In the genomic region with DNA sequence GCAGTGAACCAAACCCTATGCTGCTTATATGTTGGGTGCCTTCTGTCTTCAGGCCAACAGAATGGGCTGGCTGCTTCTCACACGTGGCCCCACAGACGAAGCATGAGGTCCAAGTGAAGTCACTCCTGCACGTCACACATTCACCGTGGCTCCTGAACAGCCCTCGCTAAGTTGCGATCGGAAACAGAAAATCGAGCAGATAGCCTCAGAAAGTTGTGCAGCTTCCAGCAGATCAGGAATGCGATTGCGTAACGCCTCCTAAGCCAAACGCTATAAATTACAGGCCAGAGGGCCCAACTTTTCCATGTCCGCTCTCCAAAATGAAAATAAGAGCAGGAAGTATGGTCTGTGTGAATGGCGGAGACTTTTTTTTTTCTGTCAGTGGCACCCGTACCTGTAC, we compare ENCODE assay signal across 8 mouse cellular contexts. TPM values are rescaled to one million over a fixed set of nuclear protein-coding genes. Genes with fewer than 3 reads are reported as not detected.
DNase-seq lines count a peak whose midpoint lies in the region; ATAC-seq and TF ChIP-seq lines count a peak whose summit lies in the region.

No protein-coding gene starts in this region.

- WGBS in embryonic facial prominence, embryonic 11.5 days = 81% methylated on average over 15 of the region's 15 CpGs
- WGBS in heart, postnatal 0 days = 43% methylated on average over 15 of the region's 15 CpGs
- 31% methylated on average over 15 of the region's 15 CpGs for WGBS in limb, embryonic 12.5 days
- WGBS in stomach, embryonic 15.5 days = 49% methylated on average over 15 of the region's 15 CpGs

- H3K9me3 ChIP-seq in embryonic facial prominence, embryonic 11.5 days (replicated peaks; ENCODE audit: control insufficient read depth, low read length) = no peaks in the 10 kb centered on the region
- no peaks in the 10 kb centered on the region for H3K9me3 ChIP-seq in heart, postnatal 0 days (replicated peaks; ENCODE audit: control insufficient read depth, low read length)
- no peaks in the 10 kb centered on the region; the same call in 1 of the 2 replicates for H3K9me3 ChIP-seq in limb, embryonic 12.5 days
- no peaks in the 10 kb centered on the region for H3K9me3 ChIP-seq in stomach, embryonic 15.5 days

- H3K4me3 ChIP-seq in embryonic facial prominence, embryonic 11.5 days (ENCODE audit: low read depth, low read length) = no peak overlapping the region
- no peak overlapping the region for H3K4me3 ChIP-seq in heart, postnatal 0 days (ENCODE audit: low read depth, low read length)
- no peak overlapping the region; the same call in 1 of the 2 replicates for H3K4me3 ChIP-seq in limb, embryonic 12.5 days (replicated peaks)
- H3K4me3 ChIP-seq in stomach, embryonic 15.5 days (replicated peaks) = no peak overlapping the region

- H3K27ac ChIP-seq in embryonic facial prominence, embryonic 11.5 days (replicated peaks; ENCODE audit: low read depth, low read length) = peak overlapping the region; percentile 38; the same call in 1 of the 2 replicates
- H3K27ac ChIP-seq in heart, postnatal 0 days (ENCODE audit: low read depth) = peak overlapping the region; percentile 50
- peak overlapping the region; percentile 80 for H3K27ac ChIP-seq in limb, embryonic 12.5 days
- H3K27ac ChIP-seq in stomach, embryonic 15.5 days = peak overlapping the region; percentile 46

- H3K4me2 ChIP-seq in embryonic facial prominence, embryonic 11.5 days (ENCODE audit: low read depth, low read length) = no peak overlapping the region
- H3K4me2 ChIP-seq in heart, postnatal 0 days (ENCODE audit: low read depth, low read length) = peak overlapping the region; percentile 25; the same call in 1 of the 2 replicates
- peak overlapping the region; percentile 30 for H3K4me2 ChIP-seq in limb, embryonic 12.5 days
- H3K4me2 ChIP-seq in stomach, embryonic 15.5 days = no peak overlapping the region

- no peaks in the 10 kb centered on the region for H3K27me3 ChIP-seq in embryonic facial prominence, embryonic 11.5 days (ENCODE audit: control insufficient read depth, insufficient read depth, low read length)
- H3K27me3 ChIP-seq in heart, postnatal 0 days (ENCODE audit: control insufficient read depth, insufficient read depth, low read length) = no peaks in the 10 kb centered on the region
- H3K27me3 ChIP-seq in limb, embryonic 12.5 days = no peaks in the 10 kb centered on the region
- no peaks in the 10 kb centered on the region for H3K27me3 ChIP-seq in stomach, embryonic 15.5 days (replicated peaks)

- no peaks in the 10 kb centered on the region for H3K36me3 ChIP-seq in embryonic facial prominence, embryonic 11.5 days (replicated peaks; ENCODE audit: control insufficient read depth, insufficient read depth, low read depth, low read length)
- no peaks in the 10 kb centered on the region for H3K36me3 ChIP-seq in heart, postnatal 0 days (replicated peaks; ENCODE audit: control insufficient read depth, insufficient read depth, low read length)
- no peaks in the 10 kb centered on the region for H3K36me3 ChIP-seq in limb, embryonic 12.5 days
- no peaks in the 10 kb centered on the region for H3K36me3 ChIP-seq in stomach, embryonic 15.5 days

- peak; percentile 82 for DNase-seq in adipocyte (ENCODE audit: low spot score)
- DNase-seq in embryonic facial prominence, embryonic 11.5 days (ENCODE audit: low spot score) = no peak
- no peak for DNase-seq in heart, postnatal 0 days (ENCODE audit: low spot score)
- DNase-seq in left cerebral cortex, adult 9 months (ENCODE audit: low spot score in 2 of 2) = no peak
- DNase-seq in cerebellum, adult 11 months = no peak
- no peak for DNase-seq in embryo, embryonic 11 days

- no peak for TF ChIP-seq EP300 in heart, postnatal 0 days (IDR thresholded peaks at IDR 0.05; ENCODE audit: low read depth)

- H3K9ac ChIP-seq in embryonic facial prominence, embryonic 11.5 days (replicated peaks; ENCODE audit: low read length) = no peak overlapping the region
- H3K9ac ChIP-seq in heart, postnatal 0 days (replicated peaks; ENCODE audit: low read depth, low read length) = no peak overlapping the region
- H3K9ac ChIP-seq in limb, embryonic 12.5 days (replicated peaks) = no peak overlapping the region; the same call in 1 of the 2 replicates
- no peak overlapping the region for H3K9ac ChIP-seq in stomach, embryonic 15.5 days

- ATAC-seq in embryonic facial prominence, embryonic 11.5 days (replicated peaks; ENCODE audit: insufficient number of reproducible peaks, low FRiP score, low TSS enrichment, low read depth) = no peak
- no peak for ATAC-seq in heart, postnatal 0 days (ENCODE audit: insufficient read depth, low read depth)
- ATAC-seq in limb, embryonic 12.5 days (ENCODE audit: insufficient number of reproducible peaks, insufficient read depth, low FRiP score, low TSS enrichment, low read depth) = no peak
- no peak for ATAC-seq in stomach, embryonic 15.5 days (ENCODE audit: insufficient read depth, low FRiP score, low read depth)

- no peak for TF ChIP-seq CTCF in heart, postnatal 0 days (IDR thresholded peaks at IDR 0.05; ENCODE audit: low read depth)

- peaks cover 11% of the 10 kb centered on the region for H3K4me1 ChIP-seq in embryonic facial prominence, embryonic 11.5 days (ENCODE audit: control insufficient read depth, insufficient read depth, low read length)
- H3K4me1 ChIP-seq in heart, postnatal 0 days (ENCODE audit: control insufficient read depth, insufficient read depth) = peaks cover 2% of the 10 kb centered on the region; the same call in 1 of the 2 replicates
- H3K4me1 ChIP-seq in limb, embryonic 12.5 days (replicated peaks) = peaks cover 92% of the 10 kb centered on the region
- H3K4me1 ChIP-seq in stomach, embryonic 15.5 days = peaks cover 38% of the 10 kb centered on the region

RNA-seq across cellular contexts. Expression of gene Glod4, which starts 48.9 kb away (rescaled TPM):
- 152 and 158 TPM in 2 replicates for polyA plus RNA-seq in embryonic facial prominence, embryonic 11.5 days (2014; fragmentation: Nextera tagmentation; extraction: Ambion mirVana)
- total RNA-seq in heart, postnatal 0 days (2014; rRNA removed; ENCODE audit: low replicate concordance) = 30.6 and 44.8 TPM in 2 replicates
- 102 and 104 TPM in 2 replicates for polyA plus RNA-seq in heart, postnatal 0 days (2015; fragmentation: Nextera tagmentation; extraction: Ambion mirVana)
- 125 and 136 TPM in 2 replicates for polyA plus RNA-seq in limb, embryonic 12.5 days (2016; fragmentation: Nextera tagmentation; extraction: Ambion mirVana)
- 119 and 123 TPM in 2 replicates for polyA plus RNA-seq in stomach, embryonic 15.5 days (2015; fragmentation: Nextera tagmentation; extraction: Ambion mirVana)

RNA-seq across cellular contexts. Expression of gene Mrm3, which starts 48.9 kb away (rescaled TPM):
- polyA plus RNA-seq in embryonic facial prominence, embryonic 11.5 days (2014; fragmentation: Nextera tagmentation; extraction: Ambion mirVana) = 22.4 and 25.1 TPM in 2 replicates
- total RNA-seq in heart, postnatal 0 days (2014; rRNA removed; ENCODE audit: low replicate concordance) = 21.3 and 39.5 TPM in 2 replicates
- polyA plus RNA-seq in heart, postnatal 0 days (2015; fragmentation: Nextera tagmentation; extraction: Ambion mirVana) = 27.6 and 31.8 TPM in 2 replicates
- 23.0 and 23.9 TPM in 2 replicates for polyA plus RNA-seq in limb, embryonic 12.5 days (2016; fragmentation: Nextera tagmentation; extraction: Ambion mirVana)
- polyA plus RNA-seq in stomach, embryonic 15.5 days (2015; fragmentation: Nextera tagmentation; extraction: Ambion mirVana) = 24.7 and 25.8 TPM in 2 replicates

Comparison
In these comparisons a context has a peak if more than half of its experiments do, and no peak if none do; other contexts are left out.
1. H3K4me2 ChIP-seq: peak in heart, postnatal 0 days (single experiment) and limb, embryonic 12.5 days (single experiment); none in embryonic facial prominence, embryonic 11.5 days (single experiment) and stomach, embryonic 15.5 days (single experiment).
2. Peak in every context shown above with its lines, with median percentiles within 50 percentile points of each other: H3K27ac ChIP-seq.